Mouse (Mus musculus) neural tube, embryonic 13.5 days (tissue): ENCODE results near the gene Rgs9. TPM values are rescaled to one million over a fixed set of nuclear protein-coding genes. Genes with fewer than 3 reads are reported as not detected.

Source experiments
- ATAC-seq: fragments of 200-750 bp; cut with Nextera tagmentation; 2 replicates; pipeline ENCODE4 v1.8.0; 2017; ENCODE audit warnings: low read depth, mild to moderate bottlenecking, moderate TSS enrichment, moderate library complexity
- H3K27ac ChIP-seq: fragments of 300-500 bp; sonication (generic); replicated peaks from 2 replicates; pipeline ENCODE4 v1.5.1; 2015; ENCODE audit warnings: moderate library complexity, mild to moderate bottlenecking, inconsistent platforms
- H3K27me3 ChIP-seq: fragments of 300-500 bp; sonication (generic); 2 replicates; pipeline ENCODE4 v1.6.1; 2015; ENCODE audit warnings: mild to moderate bottlenecking, inconsistent platforms
- H3K36me3 ChIP-seq: fragments of 300-500 bp; sonication (generic); 2 replicates; pipeline ENCODE4 v1.6.1; 2015; ENCODE audit warnings: mild to moderate bottlenecking, inconsistent platforms
- H3K4me1 ChIP-seq: fragments of 300-500 bp; sonication (generic); replicated peaks from 2 replicates; pipeline ENCODE4 v1.6.1; 2015; ENCODE audit warnings: inconsistent platforms
- H3K4me2 ChIP-seq: fragments of 300-500 bp; sonication (generic); 2 replicates; pipeline ENCODE4 v1.6.1; 2015; ENCODE audit warnings: inconsistent platforms, mild to moderate bottlenecking, moderate library complexity
- H3K4me3 ChIP-seq: fragments of 300-500 bp; sonication (generic); 2 replicates; pipeline ENCODE4 v1.5.1; 2015; ENCODE audit warnings: mild to moderate bottlenecking, inconsistent platforms
- H3K9ac ChIP-seq: fragments of 300-500 bp; sonication (generic); 2 replicates; pipeline ENCODE4 v1.6.1; 2015; ENCODE audit warnings: moderate library complexity, mild to moderate bottlenecking, inconsistent platforms
- H3K9me3 ChIP-seq: fragments of 300-500 bp; sonication (generic); 2 replicates; pipeline ENCODE4 v1.6.1; 2016; ENCODE audit warnings: inconsistent platforms
- WGBS: fragments of 180-500 bp; shearing (Covaris S2); methylation state at CpG from one replicate; pipeline ENCODE4 v1.1.7; 2015; 5-methylcytosine and 5-hydroxymethylcytosine counted together
- polyA plus RNA-seq: library from polyadenylated mRNA; unstranded; fragments of >200 nt; fragmentation: Nextera tagmentation; extraction: Ambion mirVana; gene quantifications from 2 replicates; pipeline ENCODE4 v1.2.1, GENCODE M21; 2015

Gene Rgs9
- polyA plus RNA-seq, 1 experiment from 2014 or later = 4.4 TPM

DNA sequence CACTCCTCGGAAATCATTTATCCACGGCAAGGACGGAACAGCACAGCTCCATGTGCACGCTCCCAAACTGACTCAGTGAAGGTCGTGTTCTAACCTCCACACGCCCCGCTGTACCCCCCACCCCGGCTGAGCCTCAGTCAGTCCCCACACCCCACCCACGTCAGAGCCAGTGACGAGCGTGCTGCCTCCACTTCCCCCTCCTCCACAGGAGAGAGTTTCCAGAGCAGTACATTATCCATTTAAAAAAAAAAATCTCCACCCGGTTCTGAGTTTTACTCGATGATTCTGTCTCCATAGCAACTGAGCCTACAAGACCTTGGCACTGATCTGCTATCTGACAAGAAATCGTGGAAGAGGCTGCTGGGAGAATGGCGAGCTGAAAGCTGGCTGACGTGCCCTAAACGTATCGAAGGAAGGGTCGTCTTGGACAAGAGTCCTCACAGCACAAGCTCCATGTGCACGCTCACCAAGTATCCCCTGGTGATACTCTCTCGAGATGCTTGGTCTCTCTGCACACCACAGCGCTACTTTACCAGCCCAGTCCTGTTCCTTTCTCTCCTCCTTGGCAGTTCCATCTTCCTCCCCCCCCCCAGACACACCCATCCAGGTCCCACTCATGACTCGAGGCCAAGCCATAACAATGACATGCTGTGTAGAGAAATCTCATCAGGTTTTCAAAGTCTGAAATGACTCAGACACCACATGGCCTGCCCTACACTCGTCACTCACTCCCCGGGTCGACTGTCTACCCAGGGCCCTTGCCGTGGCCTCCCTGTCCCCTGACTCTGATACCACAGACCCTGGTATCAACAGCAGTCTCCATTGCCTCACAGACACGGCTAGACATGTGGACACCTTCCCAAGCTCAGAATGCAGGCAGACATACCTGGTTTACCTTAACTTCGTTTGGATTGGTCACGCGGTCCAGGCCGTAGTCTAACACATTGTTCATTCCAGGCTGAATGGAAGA is 38.7 kb downstream of the Rgs9 start:
- WGBS = 88% methylated on average over 32 of the region's 32 CpGs
- ATAC-seq = no peak
- Histone ChIP-seq H3K9ac (no peak overlapping the region), H3K4me3 (no peak overlapping the region), H3K9me3 (no peaks in the 10 kb centered on the region; the same call in 1 of the 2 replicates), H3K36me3 (no peaks in the 10 kb centered on the region), H3K27ac (no peak overlapping the region), H3K4me2 (no peak overlapping the region), H3K4me1 (no peaks in the 10 kb centered on the region), H3K27me3 (no peaks in the 10 kb centered on the region)

- Histone ChIP-seq H3K4me1 (no peaks in the 10 kb centered on the region), H3K36me3 (no peaks in the 10 kb centered on the region), H3K27ac (no peak overlapping the region), H3K4me3 (no peak overlapping the region), H3K9me3 (no peaks in the 10 kb centered on the region; the same call in 1 of the 2 replicates), H3K27me3 (no peaks in the 10 kb centered on the region), H3K4me2 (no peak overlapping the region), H3K9ac (no peak overlapping the region)
- ATAC-seq = no peak
- 96% methylated on average over 2 of the region's 2 CpGs for WGBS
Measured at GRCm38 (mm10) chr11:109257824-109258223, 40.1 kb downstream of the Rgs9 start.

DNA sequence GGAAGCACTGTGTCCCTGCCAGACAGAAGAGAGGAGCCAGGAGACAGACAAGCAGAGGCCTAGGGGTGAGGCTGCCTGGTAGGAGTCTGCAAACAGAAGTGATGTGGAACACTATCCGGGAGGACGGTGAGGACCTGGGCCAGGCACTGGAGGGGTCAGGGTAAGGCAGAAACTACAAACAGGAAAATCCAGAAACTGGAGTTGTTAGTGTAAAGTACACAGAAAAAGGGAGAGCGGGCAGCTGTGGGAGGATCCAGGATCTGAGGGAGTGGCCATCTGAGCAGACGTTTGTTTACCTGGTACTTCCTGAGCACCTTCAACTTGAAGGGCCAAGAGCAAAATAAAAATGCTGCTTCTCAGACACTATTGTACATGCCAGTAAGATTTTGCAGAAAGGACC is 42.9 kb downstream of the Rgs9 start:
- Histone ChIP-seq H3K4me2 (no peak overlapping the region), H3K4me1 (no peaks in the 10 kb centered on the region), H3K9me3 (no peaks in the 10 kb centered on the region), H3K27ac (no peak overlapping the region), H3K9ac (no peak overlapping the region), H3K27me3 (no peaks in the 10 kb centered on the region), H3K4me3 (no peak overlapping the region), H3K36me3 (no peaks in the 10 kb centered on the region)
- 72% methylated on average over 4 of the region's 4 CpGs for WGBS
- no peak for ATAC-seq

- WGBS = 21% methylated on average over 5 of the region's 5 CpGs
- no peaks in the 10 kb centered on the region for H3K9me3 ChIP-seq
Measured at GRCm38 (mm10) chr11:109252483-109252882, 45.4 kb downstream of the Rgs9 start.

GRCm38 (mm10) chr11:109250566-109250965 is 47.4 kb downstream of the Rgs9 start:
- Histone ChIP-seq H3K36me3 (no peaks in the 10 kb centered on the region), H3K4me3 (no peak overlapping the region), H3K9ac (no peak overlapping the region), H3K4me2 (no peak overlapping the region), H3K9me3 (no peaks in the 10 kb centered on the region), H3K27ac (no peak overlapping the region), H3K27me3 (0 out of 2 replicates have a peak, but pooled peaks cover 3% of the 10 kb centered on the region), H3K4me1 (no peaks in the 10 kb centered on the region)
- ATAC-seq = no peak
- 94% methylated on average over 4 of the region's 4 CpGs for WGBS

More at GRCm38 (mm10) chr11:109252483-109252882, 45.4 kb downstream of the Rgs9 start:
- no peak overlapping the region for H3K27ac ChIP-seq
- no peak overlapping the region for H3K4me3 ChIP-seq
- H3K9ac ChIP-seq = no peak overlapping the region
- H3K4me2 ChIP-seq = no peak overlapping the region
- H3K36me3 ChIP-seq = no peaks in the 10 kb centered on the region
- no peaks in the 10 kb centered on the region for H3K27me3 ChIP-seq
- ATAC-seq = no peak
- H3K4me1 ChIP-seq = no peaks in the 10 kb centered on the region

DNA sequence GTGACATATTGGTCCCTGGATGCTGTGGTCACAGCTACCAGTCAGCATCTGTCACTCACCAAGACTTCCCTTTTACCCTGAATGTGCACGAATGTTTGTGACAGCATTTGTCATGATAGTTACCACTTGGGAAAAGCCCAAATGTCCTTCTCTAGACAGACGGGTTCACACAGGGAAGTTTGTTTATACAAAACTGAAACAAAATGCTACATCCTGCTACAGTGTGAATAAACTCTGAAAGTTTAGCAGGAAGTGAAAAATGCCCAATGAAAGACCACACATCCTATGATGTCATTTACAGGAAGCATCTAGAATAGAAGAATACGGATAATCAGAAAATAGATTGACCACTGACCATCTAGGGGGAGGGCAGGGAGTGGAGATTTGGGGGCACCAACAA is 51.0 kb downstream of the Rgs9 start:
- 80% methylated on average over 3 of the region's 3 CpGs for WGBS

DNA sequence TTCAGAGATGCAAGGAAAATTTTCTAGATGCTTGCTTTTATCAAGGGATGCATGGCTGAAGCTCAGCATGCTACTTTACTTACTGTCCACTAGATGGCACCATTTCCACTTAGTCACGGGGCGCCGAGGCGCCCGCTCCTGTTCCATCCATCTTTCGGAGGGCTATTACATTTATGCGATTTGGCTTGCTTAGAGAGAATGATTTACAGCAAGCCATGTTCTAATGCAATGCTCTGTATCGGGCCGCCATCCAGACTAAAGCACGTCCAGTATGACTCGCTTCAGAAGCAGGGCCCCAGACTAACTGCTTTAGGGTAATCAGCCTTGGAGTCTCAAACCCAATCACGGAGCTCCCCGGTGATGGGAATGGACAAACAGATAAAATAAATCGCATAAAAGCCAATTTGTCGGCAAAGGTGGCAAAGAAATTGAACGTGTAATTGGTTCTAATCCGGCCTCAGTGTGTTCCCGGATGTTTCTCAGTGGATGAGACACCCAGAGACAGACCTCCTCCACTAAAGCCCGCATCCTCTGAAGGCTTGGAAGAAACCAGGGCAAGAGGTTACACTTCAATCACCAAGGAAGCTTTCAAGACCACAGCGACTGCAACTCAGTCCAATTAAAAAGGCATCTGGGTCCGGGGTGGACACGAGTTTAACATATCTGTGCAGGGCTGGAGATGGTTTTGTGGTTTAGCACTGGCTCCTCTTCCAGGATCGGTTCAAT is 53.1 kb downstream of the Rgs9 start:
- Histone ChIP-seq H3K9ac (0 out of 2 replicates have a peak overlapping the region, but pooled peaks have one; percentile 38), H3K27ac (no peak overlapping the region; the same call in 1 of the 2 replicates), H3K36me3 (no peaks in the 10 kb centered on the region), H3K4me3 (peak overlapping the region; percentile 1; the same call in 1 of the 2 replicates), H3K4me1 (peaks cover 5% of the 10 kb centered on the region), H3K4me2 (peak overlapping the region; percentile 42), H3K27me3 (0 out of 2 replicates have a peak, but pooled peaks cover 3% of the 10 kb centered on the region), H3K9me3 (no peaks in the 10 kb centered on the region)
- peak; percentile 92 for ATAC-seq
- 25% methylated on average over 23 of the region's 23 CpGs for WGBS

More for the DNA sequence above, 51.0 kb downstream of the Rgs9 start:
- Histone ChIP-seq H3K27me3 (0 out of 2 replicates have a peak, but pooled peaks cover 3% of the 10 kb centered on the region), H3K27ac (no peak overlapping the region), H3K36me3 (no peaks in the 10 kb centered on the region), H3K9ac (no peak overlapping the region), H3K4me2 (no peak overlapping the region), H3K4me1 (peaks cover 5% of the 10 kb centered on the region), H3K4me3 (no peak overlapping the region), H3K9me3 (no peaks in the 10 kb centered on the region)
- ATAC-seq = no peak

DNA sequence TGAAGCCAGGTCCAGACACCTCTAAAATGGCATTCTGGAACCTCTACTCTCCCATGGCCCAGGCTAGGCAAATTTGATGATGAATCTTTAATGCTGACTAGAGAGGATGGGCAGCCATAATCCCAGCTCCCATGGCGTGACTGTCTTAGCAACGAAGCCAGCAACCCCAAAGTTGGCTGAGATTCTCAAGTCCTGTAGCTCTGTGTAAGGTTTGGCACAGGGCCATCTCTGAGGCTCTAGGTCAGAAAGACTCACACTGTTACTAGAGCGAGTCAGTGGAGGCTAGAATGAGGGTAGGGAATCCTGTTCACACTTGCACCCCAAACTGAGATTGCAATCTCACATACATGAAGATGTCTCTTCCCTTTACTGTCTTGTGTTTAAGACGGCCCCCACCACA is 57.8 kb downstream of the Rgs9 start:
- Histone ChIP-seq H3K9ac (no peak overlapping the region), H3K36me3 (no peaks in the 10 kb centered on the region), H3K4me2 (no peak overlapping the region), H3K4me1 (peaks cover 19% of the 10 kb centered on the region), H3K4me3 (no peak overlapping the region), H3K27me3 (no peaks in the 10 kb centered on the region), H3K9me3 (no peaks in the 10 kb centered on the region), H3K27ac (no peak overlapping the region)
- WGBS = 69% methylated on average over 4 of the region's 4 CpGs
- no peak for ATAC-seq

GRCm38 (mm10) chr11:109238671-109239070 is 59.3 kb downstream of the Rgs9 start:
- Histone ChIP-seq H3K4me2 (no peak overlapping the region), H3K4me3 (no peak overlapping the region), H3K36me3 (no peaks in the 10 kb centered on the region), H3K27ac (peak overlapping the region; percentile 69; the same call in 1 of the 2 replicates), H3K4me1 (peaks cover 14% of the 10 kb centered on the region), H3K9me3 (no peaks in the 10 kb centered on the region), H3K9ac (no peak overlapping the region), H3K27me3 (no peaks in the 10 kb centered on the region)
- 85% methylated on average over 6 of the region's 6 CpGs for WGBS
- no peak for ATAC-seq

- ATAC-seq = no peak
- no peaks in the 10 kb centered on the region for H3K36me3 ChIP-seq
Measured at GRCm38 (mm10) chr11:109237796-109238195, 60.1 kb downstream of the Rgs9 start.

GRCm38 (mm10) chr11:109233627-109234026 is 64.3 kb downstream of the Rgs9 start:
- Histone ChIP-seq H3K4me3 (no peak overlapping the region), H3K9me3 (no peaks in the 10 kb centered on the region), H3K27me3 (no peaks in the 10 kb centered on the region), H3K4me1 (peaks cover 14% of the 10 kb centered on the region), H3K4me2 (no peak overlapping the region), H3K27ac (no peak overlapping the region), H3K9ac (no peak overlapping the region), H3K36me3 (no peaks in the 10 kb centered on the region)
- no peak for ATAC-seq
- WGBS = 82% methylated on average over 3 of the region's 3 CpGs

More at GRCm38 (mm10) chr11:109237796-109238195, 60.1 kb downstream of the Rgs9 start:
- no peaks in the 10 kb centered on the region for H3K9me3 ChIP-seq
- H3K4me3 ChIP-seq = no peak overlapping the region
- peak overlapping the region; percentile 69 for H3K27ac ChIP-seq
- no peaks in the 10 kb centered on the region for H3K27me3 ChIP-seq
- H3K9ac ChIP-seq = no peak overlapping the region
- no peak overlapping the region for H3K4me2 ChIP-seq
- 28% methylated on average over 8 of the region's 8 CpGs for WGBS
- peaks cover 14% of the 10 kb centered on the region for H3K4me1 ChIP-seq

DNA sequence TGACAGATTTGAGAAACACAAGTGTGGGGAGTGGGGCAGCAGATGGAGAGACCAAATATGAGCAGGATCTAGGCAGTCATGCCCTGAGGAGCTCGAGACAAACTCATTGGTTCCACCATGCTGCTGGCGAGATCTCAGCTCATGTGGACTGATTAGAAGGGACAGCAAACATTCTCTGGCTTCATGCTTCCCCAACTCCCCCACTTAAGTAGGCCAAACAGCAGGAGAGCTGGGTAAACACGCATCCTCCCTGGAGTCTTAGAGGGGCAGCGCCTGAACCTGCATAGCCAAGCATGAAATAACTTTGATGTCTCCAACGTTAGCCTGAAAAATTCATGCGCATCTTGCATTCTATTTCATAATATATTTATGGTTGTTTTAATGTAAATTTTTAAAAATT is 65.1 kb downstream of the Rgs9 start:
- no peak overlapping the region for H3K4me2 ChIP-seq
- WGBS = 83% methylated on average over 6 of the region's 6 CpGs
- no peak for ATAC-seq
- no peak overlapping the region for H3K9ac ChIP-seq
- H3K4me1 ChIP-seq = peaks cover 7% of the 10 kb centered on the region
- no peak overlapping the region for H3K27ac ChIP-seq
- no peaks in the 10 kb centered on the region for H3K36me3 ChIP-seq
- no peaks in the 10 kb centered on the region for H3K9me3 ChIP-seq
- H3K4me3 ChIP-seq = no peak overlapping the region
- H3K27me3 ChIP-seq = no peaks in the 10 kb centered on the region
